Mouse (Mus musculus) liver, embryonic 14.5 days (tissue): ENCODE data around the gene Sf3b6.

Experiments
- CTCF ChIP-seq: IDR thresholded peaks from 2 replicates; pipeline ENCODE4 v1.5.1; 2016; ENCODE audit warnings: antibody characterized with exemption, low read depth, control low read depth
- EP300 ChIP-seq: IDR thresholded peaks from 2 replicates; pipeline ENCODE4 v1.6.1; 2016; ENCODE audit warnings: antibody characterized with exemption, low read depth

DNA sequence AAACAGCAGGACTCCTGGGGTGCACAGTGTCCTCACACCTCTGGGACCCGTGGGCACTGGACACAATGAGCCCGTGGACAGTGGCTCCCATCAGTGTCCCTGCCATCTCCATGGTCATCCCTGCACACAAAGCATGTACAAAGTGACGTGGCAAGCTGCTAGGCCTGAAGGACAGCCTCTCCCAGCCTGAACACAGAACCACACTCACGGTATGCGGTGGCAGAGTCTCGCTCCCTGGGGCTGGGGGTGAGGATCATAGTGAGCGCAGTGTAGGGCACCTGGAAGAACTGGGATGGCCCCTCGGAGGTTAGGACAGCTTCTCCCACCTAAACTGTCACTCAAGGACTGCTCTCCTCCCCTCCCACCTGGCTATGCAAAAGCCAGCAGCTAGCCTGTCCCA lies 51.6 kb downstream of the Sf3b6 start:
- TF ChIP-seq CTCF (no peak), EP300 (no peak)
